Mouse (Mus musculus) MEL (cell line): ENCODE measurements around the gene Gxylt1. TPM values are rescaled to one million over a fixed set of nuclear protein-coding genes. Genes with fewer than 3 reads are reported as not detected.

ENCODE experiments used
- DNase-seq: peaks from one replicate; pipeline ENCODE4 v3.0.0; 2011; ENCODE audit warnings: low read depth, low spot score
- H3K27ac ChIP-seq: 2 replicates; pipeline ENCODE4 v1.5.1; 2012; ENCODE audit warnings: low read depth, mild to moderate bottlenecking, control low read depth, low read length, moderate library complexity; ENCODE audit not compliant: control insufficient read depth
- H3K27me3 ChIP-seq, 2 experiments: fragments of 150-350 bp in 1 of 2; sonication (generic) in 1 of 2; 2 replicates each; pipeline ENCODE4 v1.6.1; 2012; ENCODE audit warnings: low read length in 2 of 2, mild to moderate bottlenecking in 2 of 2, improper control_type of control experiment in 1 of 2, moderate library complexity in 1 of 2; ENCODE audit not compliant: insufficient read depth in 2 of 2, control insufficient read depth in 1 of 2
- H3K36me3 ChIP-seq, 2 experiments: 2 replicates each; pipeline ENCODE4 v1.6.1; 2012 to 2014; ENCODE audit warnings: low read length in 2 of 2, improper control_type of control experiment in 1 of 2, inconsistent platforms in 1 of 2, mild to moderate bottlenecking in 1 of 2; ENCODE audit not compliant: insufficient read depth in 2 of 2, control insufficient read depth in 1 of 2
- H3K4me1 ChIP-seq, 2 experiments: fragments of 150-350 bp in 1 of 2; sonication (generic) in 1 of 2; 2 replicates each; pipeline ENCODE4 v1.6.1; 2012; ENCODE audit warnings: low read length in 2 of 2, improper control_type of control experiment in 1 of 2, mild to moderate bottlenecking in 1 of 2; ENCODE audit not compliant: insufficient read depth in 2 of 2, control insufficient read depth in 1 of 2
- H3K4me3 ChIP-seq, 2 experiments: fragments of 150-350 bp in 1 of 2; sonication (generic) in 1 of 2; 2 replicates each; pipeline ENCODE4 v1.5.1; 2012; ENCODE audit warnings: low read depth in 2 of 2, low read length in 2 of 2, mild to moderate bottlenecking in 2 of 2, moderate library complexity in 2 of 2, control low read depth in 1 of 2, improper control_type of control experiment in 1 of 2; ENCODE audit not compliant: control insufficient read depth in 1 of 2, insufficient read depth in 1 of 2
- H3K79me2 ChIP-seq: 2 replicates; pipeline ENCODE4 v1.6.1; 2012; ENCODE audit warnings: mild to moderate bottlenecking, low read length, moderate library complexity; ENCODE audit not compliant: control insufficient read depth, poor library complexity, insufficient read depth
- H3K9ac ChIP-seq: 2 replicates; pipeline ENCODE4 v1.6.1; 2012; ENCODE audit warnings: low read depth, mild to moderate bottlenecking, control low read depth, low read length, moderate library complexity; ENCODE audit not compliant: control insufficient read depth, poor library complexity, severe bottlenecking
- H3K9me3 ChIP-seq: fragments of 150-350 bp; sonication (generic); replicated peaks from 2 replicates; pipeline ENCODE4 v1.6.1; 2012; ENCODE audit warnings: mild to moderate bottlenecking, low read length, improper control_type of control experiment, moderate library complexity; ENCODE audit not compliant: insufficient read depth
- CHD2 ChIP-seq: IDR thresholded peaks from 2 replicates; pipeline ENCODE4 v1.6.1; 2011; ENCODE audit warnings: low read length, improper control_type of control experiment
- CTCF ChIP-seq, 3 experiments: IDR thresholded peaks in 2 of 3; conservative IDR thresholded peaks in 1 of 3; 2 replicates each; pipeline ENCODE4 v1.5.1; 2011 to 2012; ENCODE audit warnings: low read length in 3 of 3, low read depth in 2 of 3, mild to moderate bottlenecking in 2 of 3, improper control_type of control experiment in 1 of 3, inconsistent platforms in 1 of 3, mixed read lengths in 1 of 3, moderate library complexity in 1 of 3; ENCODE audit not compliant: control insufficient read depth in 1 of 3, insufficient read depth in 1 of 3, poor library complexity in 1 of 3, severe bottlenecking in 1 of 3
- E2F4 ChIP-seq: IDR thresholded peaks from 2 replicates; pipeline ENCODE4 v1.6.1; 2011; ENCODE audit warnings: low read depth, low read length, improper control_type of control experiment, borderline replicate concordance
- ELF1 ChIP-seq: IDR thresholded peaks from 2 replicates; pipeline ENCODE4 v1.6.1; 2014; ENCODE audit warnings: low read depth, mild to moderate bottlenecking, inconsistent platforms, low read length, improper control_type of control experiment, moderate library complexity
- EP300 ChIP-seq, 2 experiments: IDR thresholded peaks; 2 replicates each; pipeline ENCODE4 v1.6.1; 2011; ENCODE audit warnings: improper control_type of control experiment in 2 of 2, low read length in 2 of 2, low read depth in 1 of 2, mild to moderate bottlenecking in 1 of 2
- ETS1 ChIP-seq: IDR thresholded peaks from 2 replicates; pipeline ENCODE4 v1.6.1; 2012; ENCODE audit warnings: low read depth, mild to moderate bottlenecking, inconsistent platforms, low read length, improper control_type of control experiment, moderate library complexity
- GABPA ChIP-seq: IDR thresholded peaks from 2 replicates; pipeline ENCODE4 v1.6.1; 2012; ENCODE audit warnings: low read depth, mild to moderate bottlenecking, inconsistent platforms, low read length, improper control_type of control experiment, moderate library complexity
- GATA1 ChIP-seq: IDR thresholded peaks from 2 replicates; pipeline ENCODE4 v1.6.1; 2011; ENCODE audit warnings: low read depth, low read length, improper control_type of control experiment
- JUND ChIP-seq: IDR thresholded peaks from 2 replicates; pipeline ENCODE4 v1.6.1; 2011; ENCODE audit warnings: low read depth, mild to moderate bottlenecking, improper control_type of control experiment, low read length
- KAT2A ChIP-seq: conservative IDR thresholded peaks from 2 replicates; pipeline ENCODE4 v1.6.1; 2012; ENCODE audit warnings: low read depth, low read length, improper control_type of control experiment, inconsistent platforms
- MAFK ChIP-seq: IDR thresholded peaks from 2 replicates; pipeline ENCODE4 v1.6.1; 2011; ENCODE audit warnings: low read depth, mild to moderate bottlenecking, low read length, improper control_type of control experiment, borderline replicate concordance
- MAX ChIP-seq: IDR thresholded peaks from 2 replicates; pipeline ENCODE4 v1.6.1; 2011; ENCODE audit warnings: low read length, improper control_type of control experiment
- MAZ ChIP-seq: IDR thresholded peaks from 2 replicates; pipeline ENCODE4 v1.6.1; 2012; ENCODE audit warnings: low read depth, mild to moderate bottlenecking, inconsistent platforms, low read length, improper control_type of control experiment
- MYC ChIP-seq: IDR thresholded peaks from 2 replicates; pipeline ENCODE4 v1.6.1; 2011; ENCODE audit warnings: low read depth, mild to moderate bottlenecking, low read length, improper control_type of control experiment, moderate library complexity
- POLR2A ChIP-seq, 2 experiments: IDR thresholded peaks; 2 replicates each; pipeline ENCODE4 v1.6.1; 2011 to 2012; ENCODE audit warnings: low read length in 2 of 2, mild to moderate bottlenecking in 2 of 2, control low read depth in 1 of 2, improper control_type of control experiment in 1 of 2, low read depth in 1 of 2, moderate library complexity in 1 of 2; ENCODE audit not compliant: control insufficient read depth in 1 of 2, insufficient read depth in 1 of 2, poor library complexity in 1 of 2
- POLR2AphosphoS2 ChIP-seq: IDR thresholded peaks from 2 replicates; pipeline ENCODE4 v1.6.1; 2011; ENCODE audit warnings: low read length, improper control_type of control experiment
- POLR2AphosphoS5 ChIP-seq: IDR thresholded peaks from 2 replicates; pipeline ENCODE4 v1.6.1; 2012; ENCODE audit warnings: low read depth, borderline replicate concordance, mild to moderate bottlenecking, inconsistent platforms, low read length, moderate library complexity, mixed read lengths
- RAD21 ChIP-seq: IDR thresholded peaks from 2 replicates; pipeline ENCODE4 v1.6.1; 2011; ENCODE audit warnings: mild to moderate bottlenecking, low read depth, low read length, improper control_type of control experiment
- RCOR1 ChIP-seq: IDR thresholded peaks from 2 replicates; pipeline ENCODE4 v1.6.1; 2012; ENCODE audit warnings: low read depth, mild to moderate bottlenecking, inconsistent platforms, low read length, improper control_type of control experiment
- SIN3A ChIP-seq: IDR thresholded peaks from 2 replicates; pipeline ENCODE4 v1.6.1; 2012; ENCODE audit warnings: low read length, improper control_type of control experiment, inconsistent platforms
- SMC3 ChIP-seq: IDR thresholded peaks from 2 replicates; pipeline ENCODE4 v1.6.1; 2011; ENCODE audit warnings: low read depth, low read length, improper control_type of control experiment
- TAL1 ChIP-seq: IDR thresholded peaks from 2 replicates; pipeline ENCODE4 v1.6.1; 2012; ENCODE audit warnings: mild to moderate bottlenecking, inconsistent platforms, low read length, moderate library complexity, mixed read lengths
- UBTF ChIP-seq: IDR thresholded peaks from 2 replicates; pipeline ENCODE4 v1.6.1; 2012; ENCODE audit warnings: low read depth, mild to moderate bottlenecking, inconsistent platforms, low read length, improper control_type of control experiment, moderate library complexity, borderline replicate concordance; ENCODE audit not compliant: insufficient read depth
- USF1 ChIP-seq: IDR thresholded peaks from 2 replicates; pipeline ENCODE4 v1.6.1; 2014; ENCODE audit warnings: low read depth, mild to moderate bottlenecking, inconsistent platforms, low read length, improper control_type of control experiment, moderate library complexity
- ZC3H11A ChIP-seq: IDR thresholded peaks from 2 replicates; pipeline ENCODE4 v1.6.1; 2012; ENCODE audit warnings: low read depth, mild to moderate bottlenecking, inconsistent platforms, low read length, improper control_type of control experiment
- ZKSCAN1 ChIP-seq: IDR thresholded peaks from 2 replicates; pipeline ENCODE4 v1.6.1; 2012; ENCODE audit warnings: low read depth, mild to moderate bottlenecking, inconsistent platforms, low read length, improper control_type of control experiment, moderate library complexity
- polyA plus RNA-seq, 2 experiments: library from polyadenylated mRNA; stranded (reverse) in 1 of 2; unstranded in 1 of 2; fragments of >175 nt in 1 of 2; fragments of >200 nt in 1 of 2; gene quantifications; 2 replicates each; pipeline versions ENCODE4 v1.2.1 to v1.2.4; 2012; ENCODE audit warnings: low replicate concordance in 2 of 2, low read depth in 1 of 2; ENCODE audit not compliant: insufficient read length in 2 of 2, insufficient read depth in 1 of 2, missing spikeins in 1 of 2
- total RNA-seq: library from RNA; depleted of rRNA; stranded (reverse); fragments of 300-350 nt; gene quantifications from 2 replicates; pipeline ENCODE4 v1.2.3, GENCODE M21; 2012

Gxylt1 gene
- total and polyA plus RNA-seq, 3 experiments = 5.3 to 48.9 (median 9.9) TPM

- no peak overlapping the region for H3K9ac ChIP-seq
- peaks cover 5 to 19% of the 10 kb centered on the region in 2 experiments for H3K4me1 ChIP-seq
- peak; percentile 47 for DNase-seq
- H3K36me3 ChIP-seq = peaks cover 0 to 13% of the 10 kb centered on the region in 2 experiments; a peak in 3 of 4 replicates
- no peaks in the 10 kb centered on the region for H3K9me3 ChIP-seq
- TF ChIP-seq EP300 (IDR thresholded peaks at IDR 0.05; ENCODE audit: low read depth in 1 of 2, low read length in 2 of 2) (peak in 1 of 2 experiments; percentile 47; a peak in 2 of 4 replicates), RAD21 (no peak), SIN3A (no peak), JUND (no peak), E2F4 (no peak), RCOR1 (no peak), ELF1 (0 out of 2 replicates have a peak, but pooled peaks have one; percentile 28), USF1 (no peak), MYC (no peak), CTCF (IDR thresholded peaks at IDR 0.05 in 2 of 3, conservative IDR thresholded peaks at IDR 0.05 in 1 of 3; ENCODE audit: control insufficient read depth in 1 of 3, insufficient read depth in 1 of 3, low read depth in 2 of 3, low read length in 3 of 3, poor library complexity in 1 of 3, severe bottlenecking in 1 of 3) (no peak), ZKSCAN1 (peak; percentile 71), ZC3H11A (no peak), SMC3 (no peak), GATA1 (0 out of 2 replicates have a peak, but pooled peaks have one; percentile 30), POLR2AphosphoS5 (no peak), POLR2A (IDR thresholded peaks at IDR 0.05; ENCODE audit: control insufficient read depth in 1 of 2, insufficient read depth in 1 of 2, low read depth in 1 of 2, low read length in 2 of 2, poor library complexity in 1 of 2) (no peak), ETS1 (no peak), MAFK (no peak), MAZ (no peak), GABPA (no peak)
- no peak overlapping the region for H3K4me3 ChIP-seq
- H3K79me2 ChIP-seq = peaks cover 24% of the 10 kb centered on the region
- H3K27me3 ChIP-seq = no peaks in the 10 kb centered on the region
- no peak overlapping the region for H3K27ac ChIP-seq
Measured at GRCm38 (mm10) chr15:93268001-93268400, 7.0 kb downstream of the Gxylt1 start.

GRCm38 (mm10) chr15:93267479-93267878, 7.5 kb downstream of the Gxylt1 start:
- Histone ChIP-seq H3K27ac (no peak overlapping the region), H3K9me3 (no peaks in the 10 kb centered on the region)
- TF ChIP-seq RAD21 (no peak), MAFK (no peak), UBTF (no peak), MAX (no peak), RCOR1 (no peak), MYC (no peak), JUND (no peak), EP300 (IDR thresholded peaks at IDR 0.05; ENCODE audit: low read depth in 1 of 2, low read length in 2 of 2) (no peak), POLR2AphosphoS2 (no peak), TAL1 (no peak), GATA1 (no peak), ELF1 (no peak), E2F4 (no peak), SIN3A (no peak), CHD2 (no peak), KAT2A (no peak), CTCF (IDR thresholded peaks at IDR 0.05 in 2 of 3, conservative IDR thresholded peaks at IDR 0.05 in 1 of 3; ENCODE audit: control insufficient read depth in 1 of 3, insufficient read depth in 1 of 3, low read depth in 2 of 3, low read length in 3 of 3, poor library complexity in 1 of 3, severe bottlenecking in 1 of 3) (no peak)
- TF ChIP-seq, all 39 proteins: peak for 0
- H3K79me2 ChIP-seq = peaks cover 21% of the 10 kb centered on the region
- DNase-seq = no peak
- no peaks in the 10 kb centered on the region for H3K27me3 ChIP-seq
- no peak overlapping the region for H3K4me3 ChIP-seq
- no peak overlapping the region for H3K9ac ChIP-seq
- peaks cover 0 to 9% of the 10 kb centered on the region in 2 experiments; a peak in 3 of 4 replicates for H3K36me3 ChIP-seq
- H3K4me1 ChIP-seq = peaks cover 5 to 14% of the 10 kb centered on the region in 2 experiments; a peak in 3 of 4 replicates
